Mouse (Mus musculus) mouse embryonic stem cell (cell line): ENCODE results near the gene Hist1h4b.
"Not testable (repeated sequence)": the region's sequence is repeated elsewhere in the genome, so short reads cannot be mapped to it uniquely, and the experiment has no call there.

ENCODE experiments used
- in situ Hi-C, 2 experiments: fragments of 300-500 bp; cut with MboI; formaldehyde crosslinking; loops; 1 replicate in 1 of 2; 3 replicates in 1 of 2; pipeline ENCODE4 v1.14.3; 2019 to 2020; ENCODE audit warnings: low sequenced_read_pairs in 2 of 2, low pct_unique_long_range_greater_than_20kb in 1 of 2, mixed read lengths in 1 of 2; ENCODE audit not compliant: unreplicated experiment in 1 of 2

The Hist1h4b gene

GRCm38 (mm10) chr13:23750839-23751477 lies 5.9 kb upstream of the Hist1h4b start, which contains the start of gene Hist1h2ab:
Gene Hist1h2ab (plus strand): TSS chr13:23751126.
- in situ Hi-C loops, result not testable (repeated sequence)

- in situ Hi-C loops, result no loop called here
These were observed 5.3 kb upstream of the Hist1h4b start for GRCm38 (mm10) chr13:23751478-23751956.

GRCm38 (mm10) chr13:23752067-23752741 lies 4.6 kb upstream of the Hist1h4b start, which contains the start of gene Hist1h3b:
Gene Hist1h3b (plus strand): TSS chr13:23752267.
- in situ Hi-C loops, result not testable (repeated sequence)

- in situ Hi-C loops, result no loop called here
These were observed 4.1 kb upstream of the Hist1h4b start for GRCm38 (mm10) chr13:23752742-23753172.

- in situ Hi-C loops, result no loop called here
These were observed 3.3 kb upstream of the Hist1h4b start for GRCm38 (mm10) chr13:23753314-23754078.

GRCm38 (mm10) chr13:23755000-23755399 lies 1.8 kb upstream of the Hist1h4b start:
- in situ Hi-C loops, result no loop called here

GRCm38 (mm10) chr13:23757211-23757773 lies 479 bp downstream of the Hist1h4b start:
- in situ Hi-C loops, result no loop called here

- in situ Hi-C loops, result no loop called here
These were observed 1.1 kb downstream of the Hist1h4b start for GRCm38 (mm10) chr13:23757921-23758320.

- in situ Hi-C loops, result no loop called here
These were observed 2.5 kb downstream of the Hist1h4b start for GRCm38 (mm10) chr13:23759251-23759771.

GRCm38 (mm10) chr13:23759916-23760239 lies 3.1 kb downstream of the Hist1h4b start:
- in situ Hi-C loops, result no loop called here

GRCm38 (mm10) chr13:23760240-23760971 lies 3.6 kb downstream of the Hist1h4b start:
- in situ Hi-C loops, result no loop called here

GRCm38 (mm10) chr13:23760972-23761864 lies 4.4 kb downstream of the Hist1h4b start, which contains the start of gene Hist1h4a:
Gene Hist1h4a (minus strand): TSS chr13:23761230.
- in situ Hi-C loops, result no loop called here

GRCm38 (mm10) chr13:23761871-23762821 lies 5.3 kb downstream of the Hist1h4b start, which contains the start of gene Hist1h3a:
Gene Hist1h3a (minus strand): TSS chr13:23762386.
- in situ Hi-C loops, result not testable (repeated sequence)

GRCm38 (mm10) chr13:23763242-23763585 lies 6.4 kb downstream of the Hist1h4b start:
- in situ Hi-C loops, result no loop called here

GRCm38 (mm10) chr13:23763586-23764323 lies 6.9 kb downstream of the Hist1h4b start, which contains the start of gene Hist1h1a:
Gene Hist1h1a (plus strand): TSS chr13:23763666.
- in situ Hi-C loops, result no loop called here
